Mouse (Mus musculus) E14TG2a.4 (cell line): ENCODE results near the gene B4galt7.
"Not testable (repeated sequence)": the region's sequence is repeated elsewhere in the genome, so short reads cannot be mapped to it uniquely, and the experiment has no call there.

ENCODE experiments used
- H3K27me3 ChIP-seq: 2 replicates; pipeline ENCODE4 v1.6.1; 2014; ENCODE audit warnings: low read length, control low read depth; ENCODE audit not compliant: insufficient read depth
- H3K36me3 ChIP-seq: 2 replicates; pipeline ENCODE4 v1.6.1; 2014; ENCODE audit warnings: low read length, control low read depth; ENCODE audit not compliant: insufficient read depth
- H3K4me1 ChIP-seq: replicated peaks from 2 replicates; pipeline ENCODE4 v1.6.1; 2014; ENCODE audit warnings: low read depth, low read length, control low read depth
- H3K4me3 ChIP-seq: replicated peaks from 2 replicates; pipeline ENCODE4 v1.5.1; 2014; ENCODE audit warnings: mild to moderate bottlenecking, low read length
- H3K9me3 ChIP-seq: 2 replicates; pipeline ENCODE4 v1.6.1; 2014; ENCODE audit warnings: low read length, control low read depth
- CTCF ChIP-seq: conservative IDR thresholded peaks from 2 replicates; pipeline ENCODE4 v1.5.1; 2014; ENCODE audit warnings: low read length
- NANOG ChIP-seq: IDR thresholded peaks from 2 replicates; pipeline ENCODE4 v1.6.1; 2014; ENCODE audit warnings: borderline replicate concordance, low read length, mixed read lengths
- POU5F1 ChIP-seq: IDR thresholded peaks from 2 replicates; pipeline ENCODE4 v1.6.1; 2014; ENCODE audit warnings: low read length, borderline replicate concordance

The B4galt7 gene

GRCm38 (mm10) chr13:55570286-55570973 lies 29.3 kb upstream of the B4galt7 start:
- Histone ChIP-seq H3K4me1 (peaks cover 34% of the 10 kb centered on the region), H3K27me3 (no peaks in the 10 kb centered on the region), H3K9me3 (peaks cover 11% of the 10 kb centered on the region), H3K36me3 (peaks cover 38% of the 10 kb centered on the region), H3K4me3 (peak overlapping the region; percentile 97)
- TF ChIP-seq CTCF, result no peak
- no peak for TF ChIP-seq POU5F1
- no peak for TF ChIP-seq NANOG

GRCm38 (mm10) chr13:55571027-55571751 lies 28.5 kb upstream of the B4galt7 start, which contains the start of gene Fam193b:
TSS of gene Fam193b (minus strand) at chr13:55571120.
- Histone ChIP-seq H3K4me3 (peak within 1 kb of the TSS; percentile 97), H3K36me3 (peaks cover 30% of the 10 kb centered on the region), H3K9me3 (peaks cover 11% of the 10 kb centered on the region), H3K27me3 (no peaks in the 10 kb centered on the region), H3K4me1 (peaks cover 36% of the 10 kb centered on the region)
- TF ChIP-seq NANOG, result no peak
- no peak for TF ChIP-seq POU5F1
- no peak for TF ChIP-seq CTCF

DNA sequence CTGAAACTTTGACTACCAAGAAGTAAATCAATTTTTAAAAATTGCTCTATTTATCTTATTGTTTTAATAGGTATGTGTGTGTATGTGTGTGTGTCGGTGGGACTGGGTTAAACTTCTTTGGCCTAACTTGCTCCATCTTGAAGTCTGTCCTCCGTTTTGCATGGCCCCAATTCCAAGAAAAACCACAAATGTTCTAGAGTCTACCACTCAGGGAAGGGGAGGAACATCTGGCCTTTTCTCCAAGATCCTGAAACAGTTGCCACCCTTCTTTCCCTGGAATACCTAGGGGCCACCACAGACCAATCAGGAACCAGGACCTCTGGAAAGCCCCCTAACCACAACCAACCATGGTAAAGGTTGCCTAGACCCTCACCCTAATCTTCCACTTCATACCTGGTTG lies 27.7 kb upstream of the B4galt7 start:
- Histone ChIP-seq H3K4me1 (peaks cover 36% of the 10 kb centered on the region), H3K9me3 (peaks cover 12% of the 10 kb centered on the region), H3K4me3 (peak overlapping the region; percentile 97), H3K27me3 (no peaks in the 10 kb centered on the region), H3K36me3 (peaks cover 23% of the 10 kb centered on the region)
- TF ChIP-seq NANOG (no peak), POU5F1 (no peak), CTCF (no peak)

DNA sequence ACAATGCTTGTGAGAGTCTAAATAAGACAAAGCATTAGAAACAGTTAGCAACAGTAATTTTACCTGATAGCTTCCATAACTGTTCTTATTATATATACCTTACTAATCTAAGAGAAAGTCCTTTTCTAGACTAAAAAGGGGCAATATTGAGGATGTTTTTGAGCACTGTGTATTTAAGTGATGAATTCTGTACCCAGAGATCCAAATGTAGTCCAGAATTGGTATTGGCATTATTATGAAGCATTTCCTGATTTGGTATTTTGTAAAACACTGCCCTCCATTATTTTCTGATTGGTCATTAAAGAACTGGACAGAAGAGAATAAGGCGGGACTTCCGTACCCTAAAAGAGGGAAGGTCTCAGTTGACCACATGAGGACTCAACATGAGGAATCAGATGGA lies 26.3 kb upstream of the B4galt7 start, which contains the start of gene Tmed9:
Gene Tmed9, plus strand, starts transcription at position 301 of the 400 bp plus-strand sequence.
- Histone ChIP-seq H3K9me3 (peaks cover 26% of the 10 kb centered on the region), H3K36me3 (peaks cover 9% of the 10 kb centered on the region), H3K4me1 (peaks cover 29% of the 10 kb centered on the region), H3K27me3 (no peaks in the 10 kb centered on the region), H3K4me3 (no peak within 1 kb of the TSS)
- TF ChIP-seq NANOG (no peak), CTCF (no peak), POU5F1 (no peak)

- TF ChIP-seq POU5F1, result no peak
- TF ChIP-seq CTCF, result no peak
- TF ChIP-seq NANOG, result no peak
- peaks cover 28% of the 10 kb centered on the region for H3K9me3 ChIP-seq
- no peak overlapping the region for H3K4me3 ChIP-seq
- H3K27me3 ChIP-seq, result no peaks in the 10 kb centered on the region
- H3K36me3 ChIP-seq, result peaks cover 1% of the 10 kb centered on the region; the same call in 1 of the 2 replicates
- peaks cover 22% of the 10 kb centered on the region for H3K4me1 ChIP-seq
Measured at GRCm38 (mm10) chr13:55574321-55574720, 25.4 kb upstream of the B4galt7 start.

DNA sequence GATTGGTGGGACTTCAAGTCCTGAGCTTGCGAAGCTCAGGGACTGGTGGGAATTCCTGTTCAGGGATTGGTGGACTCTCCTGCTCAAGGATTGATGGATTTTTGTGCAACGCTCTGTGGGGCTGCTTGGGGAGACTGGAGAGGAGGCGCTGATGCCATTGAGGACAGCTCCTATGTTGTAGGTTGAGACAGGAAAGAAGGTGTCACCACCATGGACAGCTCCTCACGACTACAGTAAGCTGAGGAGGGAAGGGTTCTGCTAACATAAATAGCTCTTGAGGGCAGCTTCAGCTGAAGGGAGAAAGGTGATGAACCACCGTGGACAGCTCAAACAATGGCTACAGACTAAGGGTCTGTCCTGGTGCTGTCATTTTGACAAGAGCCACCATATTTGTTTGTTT lies 23.8 kb upstream of the B4galt7 start:
- Histone ChIP-seq H3K36me3 (no peaks in the 10 kb centered on the region), H3K9me3 (peaks cover 28% of the 10 kb centered on the region), H3K4me1 (peaks cover 14% of the 10 kb centered on the region), H3K27me3 (no peaks in the 10 kb centered on the region), H3K4me3 (no peak overlapping the region)
- TF ChIP-seq NANOG (no peak), CTCF (no peak), POU5F1 (no peak)

DNA sequence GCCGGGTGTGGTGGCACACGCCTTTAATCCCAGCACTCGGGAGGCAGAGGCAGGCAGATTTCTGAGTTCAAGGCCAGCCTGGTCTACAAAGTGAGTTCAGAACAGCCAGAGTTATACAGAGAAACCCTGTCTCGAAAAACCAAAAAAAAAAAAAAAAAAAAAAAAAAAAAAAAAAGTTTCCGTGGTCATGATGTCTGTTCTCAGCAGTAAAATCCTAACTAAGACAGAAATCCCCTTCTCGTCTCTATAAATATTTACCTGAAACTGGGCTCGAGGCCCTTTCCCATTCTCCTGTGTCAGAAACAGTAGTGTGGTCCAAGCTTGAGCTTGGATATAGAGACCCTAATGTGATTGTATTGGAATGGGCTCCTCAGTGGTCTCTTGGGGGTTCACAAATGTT lies 22.8 kb upstream of the B4galt7 start:
- H3K9me3 ChIP-seq, result peaks cover 28% of the 10 kb centered on the region
- not testable (repeated sequence) for H3K27me3 ChIP-seq, H3K36me3 ChIP-seq, H3K4me1 ChIP-seq, H3K4me3 ChIP-seq

GRCm38 (mm10) chr13:55578086-55578485 lies 21.6 kb upstream of the B4galt7 start:
- H3K36me3 ChIP-seq, result no peaks in the 10 kb centered on the region
- TF ChIP-seq NANOG (no peak), POU5F1 (no peak), CTCF (no peak)
- no peaks in the 10 kb centered on the region for H3K27me3 ChIP-seq
- H3K4me3 ChIP-seq, result no peak overlapping the region
- H3K9me3 ChIP-seq, result peaks cover 28% of the 10 kb centered on the region
- H3K4me1 ChIP-seq, result 0 out of 2 replicates have a peak, but pooled peaks cover 3% of the 10 kb centered on the region
